Mouse (Mus musculus) gastrocnemius, postnatal 25 days (tissue): Measurements from ENCODE around the gene Socs7. TPM values are rescaled to one million over a fixed set of nuclear protein-coding genes. Genes with fewer than 3 reads are reported as not detected.
A peak's percentile ranks its signal among the peaks of the same experiment; 100 is the strongest.

ENCODE experiments used
- DNase-seq: peaks from one replicate; pipeline ENCODE4 v3.0.0; 2022
- total RNA-seq, 2 experiments: library from RNA; stranded (reverse); gene quantifications; 1 replicate in 1 of 2; 2 replicates in 1 of 2; pipeline ENCODE4 v1.2.3; 2021

Socs7 gene
- total RNA-seq, 2 experiments from 2014 or later, result 38.9 to 39.2 TPM

GRCm38 (mm10) chr11:97418834-97419539, 56.6 kb downstream of the Socs7 start:
- DNase-seq, result no peak

GRCm38 (mm10) chr11:97419540-97419900, 57.2 kb downstream of the Socs7 start:
- DNase-seq, result no peak

GRCm38 (mm10) chr11:97422507-97422906, 60.2 kb downstream of the Socs7 start:
- no peak for DNase-seq

- no peak for DNase-seq
These were observed 61.8 kb downstream of the Socs7 start for GRCm38 (mm10) chr11:97424092-97424692.

- DNase-seq, result no peak
These were observed 62.5 kb downstream of the Socs7 start for GRCm38 (mm10) chr11:97424802-97425201.

GRCm38 (mm10) chr11:97427794-97428725, 65.7 kb downstream of the Socs7 start:
- peak; percentile 85 for DNase-seq

DNA sequence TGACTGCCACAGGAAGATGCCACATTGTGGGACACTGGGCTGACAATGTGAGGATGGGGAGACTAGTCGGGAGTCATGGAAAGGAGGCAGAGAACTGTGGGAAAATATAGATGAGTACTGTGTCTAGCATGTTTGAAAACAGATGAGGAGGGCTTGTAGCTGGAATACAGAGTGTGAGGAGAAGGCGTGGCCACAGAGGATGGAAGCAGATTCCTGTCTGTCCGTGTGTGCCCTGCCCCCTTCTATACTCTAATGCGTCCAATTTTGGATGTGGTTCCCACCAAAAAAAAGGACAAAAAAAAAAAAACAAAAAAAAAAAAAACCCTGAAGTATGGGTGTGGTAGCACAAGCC, 66.4 kb downstream of the Socs7 start:
- DNase-seq, result no peak

DNA sequence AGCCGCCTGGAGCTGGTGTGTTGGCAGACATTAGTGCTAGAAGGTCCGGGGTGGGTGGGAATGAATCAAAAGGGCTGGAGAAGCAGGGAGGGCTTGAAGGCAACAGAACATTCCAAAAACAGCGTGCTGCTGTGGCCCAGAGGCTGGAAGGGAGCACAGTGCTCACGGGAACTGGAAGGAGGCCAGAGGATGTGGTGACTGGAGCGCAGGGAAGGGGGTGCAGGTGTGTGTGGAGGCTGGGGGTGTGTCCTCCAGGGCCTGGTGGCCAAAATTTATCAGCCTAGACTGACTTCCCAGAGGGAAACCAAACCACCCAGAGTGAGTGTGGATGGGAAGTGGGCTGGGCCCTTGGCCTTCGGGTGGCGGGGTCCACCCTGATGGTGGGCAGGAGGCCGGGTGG, 67.3 kb downstream of the Socs7 start:
- DNase-seq, result no peak

DNA sequence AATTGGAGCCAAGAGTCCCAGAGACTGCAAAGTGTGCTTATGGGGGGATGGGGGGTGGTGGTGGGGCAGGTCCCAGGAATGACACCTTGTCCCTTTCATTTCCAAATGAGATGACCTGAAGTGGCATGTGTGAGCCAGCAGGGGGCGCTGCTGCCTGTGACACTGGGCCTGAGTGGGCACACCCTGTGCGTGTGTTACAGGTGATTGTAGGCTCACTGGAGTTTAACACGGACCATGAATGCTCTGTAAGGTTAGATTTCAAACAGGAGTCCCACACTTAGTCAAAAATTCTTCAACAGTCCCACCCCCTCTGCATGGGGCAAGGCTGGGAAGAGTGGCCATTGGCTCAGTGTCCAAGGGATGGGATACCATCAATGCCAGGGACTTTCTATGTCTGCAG, 69.7 kb downstream of the Socs7 start:
- no peak for DNase-seq

- DNase-seq, result no peak
These were observed 70.7 kb downstream of the Socs7 start for GRCm38 (mm10) chr11:97432983-97433539.

DNA sequence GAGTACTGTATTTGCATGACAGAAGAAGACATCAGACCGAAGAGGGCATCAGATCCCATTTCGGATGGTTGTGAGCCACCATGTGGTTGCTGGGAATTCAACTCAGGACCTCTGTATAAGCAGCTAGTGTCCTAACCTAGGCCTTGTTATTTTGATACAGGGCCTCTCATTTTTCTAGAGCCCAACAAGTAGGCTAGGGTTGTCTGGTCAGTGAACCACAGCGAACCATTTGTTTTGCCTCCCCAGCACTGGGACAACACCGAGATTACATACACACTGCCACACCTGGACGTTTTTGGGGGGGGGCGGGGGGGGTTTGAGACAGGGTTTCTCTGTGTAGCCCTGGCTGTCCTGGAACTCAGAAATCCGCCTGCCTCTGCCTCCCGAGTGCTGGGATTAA, 71.8 kb downstream of the Socs7 start:
- DNase-seq, result no peak

DNA sequence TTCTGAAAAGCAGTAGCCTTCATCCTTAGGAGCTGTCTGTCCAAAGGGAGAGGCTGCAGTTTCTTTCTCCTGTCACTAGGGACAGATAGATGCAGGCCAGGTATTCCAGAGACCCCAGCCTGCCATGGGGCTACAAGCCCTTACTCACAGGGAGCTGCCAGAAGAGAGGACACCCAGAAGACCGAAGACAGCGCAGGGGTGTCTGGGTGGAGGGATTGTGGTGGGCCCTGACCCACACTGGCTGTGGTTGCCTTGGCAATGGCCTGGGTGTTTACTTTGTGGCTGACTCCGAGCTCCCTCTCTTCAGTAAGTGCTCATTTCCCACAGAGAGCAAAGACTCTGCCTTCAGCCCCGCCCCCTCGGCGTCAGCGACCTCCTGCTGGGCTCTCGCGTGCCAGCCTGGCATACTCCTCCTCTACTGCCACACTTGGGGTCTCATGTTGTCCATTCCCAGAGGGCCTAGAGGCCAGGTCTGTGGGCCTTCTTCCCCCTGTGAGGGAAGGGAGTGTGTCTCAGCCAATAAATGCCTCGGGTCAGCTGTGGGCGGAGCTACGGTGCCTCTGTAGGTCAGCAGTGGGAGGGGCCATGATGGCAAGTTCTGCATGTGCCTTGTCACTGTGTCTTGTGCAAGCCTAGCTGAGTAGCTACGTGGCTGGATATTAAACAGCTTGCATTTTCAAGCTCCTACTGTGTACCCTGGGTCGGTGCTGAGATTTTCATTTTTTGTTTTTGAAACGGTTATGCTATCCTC, 72.5 kb downstream of the Socs7 start:
- DNase-seq, result peak; percentile 81

DNA sequence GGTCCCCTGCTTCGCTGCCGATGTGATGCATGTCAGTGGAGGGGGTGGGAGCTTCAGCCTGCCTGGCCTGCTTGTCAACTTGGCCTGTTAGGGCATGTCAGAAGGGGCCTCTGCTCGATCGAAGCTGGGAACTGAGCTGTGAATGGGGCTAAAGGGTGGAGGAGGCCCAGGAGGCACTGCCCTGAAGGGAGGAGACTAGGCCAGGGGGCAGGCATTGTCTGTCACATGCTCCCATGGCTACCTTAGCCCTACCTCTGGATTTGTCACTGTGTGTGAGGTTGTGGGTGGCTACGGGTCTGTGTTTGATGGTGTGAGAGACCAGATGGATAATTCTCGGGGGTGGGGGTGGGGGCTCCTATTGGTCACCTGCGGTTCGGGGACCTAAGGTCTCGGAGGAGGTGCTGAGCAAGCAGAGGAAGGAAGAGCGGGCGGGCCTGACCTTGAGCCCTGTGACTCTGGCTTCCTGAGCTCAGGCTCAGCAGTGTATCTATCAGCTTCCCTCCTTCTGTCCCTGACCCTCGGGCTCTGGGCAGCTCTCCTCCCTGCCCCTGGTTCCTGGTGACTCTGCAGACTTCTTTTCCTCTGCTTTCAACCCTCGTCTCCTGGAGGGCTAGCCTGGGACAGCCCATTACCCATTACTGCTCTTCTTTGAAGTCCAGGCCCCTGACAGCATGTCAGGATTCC, 73.6 kb downstream of the Socs7 start:
- DNase-seq, result no peak

DNA sequence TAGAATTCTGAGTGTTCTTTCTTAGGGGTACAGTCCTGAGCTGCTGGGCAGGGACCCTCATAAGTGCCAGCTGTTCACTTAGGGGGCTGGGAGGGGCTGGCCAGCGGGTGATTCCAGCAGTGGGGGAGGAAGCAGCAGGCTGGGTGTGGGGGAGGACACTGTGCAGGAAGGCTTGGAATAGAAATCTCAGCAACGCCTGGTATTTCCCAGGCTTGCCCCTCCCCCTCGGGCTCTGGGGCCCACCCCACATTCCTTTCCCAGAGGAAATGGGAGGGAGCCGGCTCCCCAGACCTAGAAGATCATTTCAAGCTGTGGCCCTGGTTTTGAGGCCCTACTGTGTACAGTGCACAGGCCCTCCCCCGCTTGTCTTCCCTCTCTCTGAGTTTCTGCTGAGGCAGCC, 75.4 kb downstream of the Socs7 start:
- peak; percentile 79 for DNase-seq

GRCm38 (mm10) chr11:97438868-97439267, 76.5 kb downstream of the Socs7 start:
- DNase-seq, result peak; percentile 50

DNA sequence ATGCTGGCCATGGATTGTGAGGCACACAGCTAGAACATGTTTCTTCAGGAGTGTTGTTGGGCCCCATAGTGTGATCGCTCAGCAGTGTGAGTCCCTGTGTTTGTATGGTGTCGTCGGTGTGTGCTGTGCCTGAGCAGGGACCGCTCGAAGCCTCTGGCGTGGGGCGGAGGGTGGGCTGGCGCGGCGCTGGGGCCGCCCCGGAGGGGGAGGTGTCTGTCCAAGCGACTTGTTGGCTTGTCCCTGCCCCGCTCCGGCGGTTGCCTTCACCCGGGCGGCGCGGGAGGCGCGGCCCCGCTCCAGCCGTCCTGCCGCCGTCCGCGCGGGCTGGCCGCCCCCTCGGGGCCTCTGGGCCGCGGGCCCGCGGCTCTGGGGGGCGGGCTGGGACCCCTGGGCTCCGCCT, 77.6 kb downstream of the Socs7 start:
- DNase-seq, result peak; percentile 85

DNA sequence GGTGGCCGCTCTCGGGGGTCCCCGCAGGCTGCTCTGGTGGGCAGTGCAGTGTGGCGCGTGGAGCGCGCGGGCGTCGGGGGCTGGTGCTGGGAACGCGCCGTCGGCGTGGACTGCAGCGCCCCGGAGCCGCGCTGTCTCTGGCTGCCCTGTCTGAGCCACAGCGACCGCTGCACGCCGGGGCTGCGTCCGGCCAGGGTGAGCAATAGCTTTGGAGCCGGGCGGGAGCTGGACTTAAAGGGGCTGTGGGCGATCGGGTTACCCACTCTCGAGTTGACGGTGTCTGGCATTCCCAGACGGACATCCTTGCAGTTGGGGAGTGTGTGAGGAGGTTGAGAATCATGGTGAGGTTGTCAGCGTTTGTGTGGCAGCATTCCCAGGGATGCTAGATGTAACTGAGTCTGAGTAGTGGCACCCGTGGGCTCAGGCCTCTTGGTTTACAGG, 78.1 kb downstream of the Socs7 start:
- DNase-seq, result no peak

DNA sequence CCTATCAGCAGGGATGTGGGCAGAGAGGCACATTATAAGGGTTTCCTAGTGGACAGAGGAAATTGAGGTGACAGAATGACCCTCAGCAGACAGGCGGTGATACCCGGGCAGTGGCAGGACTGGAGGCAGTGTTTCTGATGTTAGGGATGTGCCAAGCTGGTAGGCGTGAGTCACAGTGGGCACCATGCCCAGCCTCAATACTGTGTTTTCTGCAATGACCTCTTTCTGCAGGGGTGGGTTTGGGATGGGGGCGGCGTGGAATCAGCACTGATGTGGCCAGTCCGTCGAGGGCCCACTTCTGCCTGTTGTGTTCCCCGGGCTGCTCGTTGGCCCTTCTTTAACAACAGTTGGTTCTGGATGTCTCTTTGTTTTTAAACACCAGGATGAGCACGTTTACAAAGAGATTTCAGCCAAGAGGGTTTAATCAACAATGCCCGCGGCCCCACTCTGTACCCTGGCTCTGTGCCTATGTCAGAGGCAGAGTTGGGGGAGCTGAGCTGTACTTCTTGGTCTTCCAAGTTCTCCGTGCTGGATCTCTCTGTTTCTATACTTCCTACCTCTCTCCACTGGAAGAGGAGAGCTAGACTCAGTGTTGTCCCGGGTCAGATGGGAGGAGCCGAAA, 78.8 kb downstream of the Socs7 start:
- DNase-seq, result no peak

- DNase-seq, result no peak
These were observed 79.3 kb downstream of the Socs7 start for GRCm38 (mm10) chr11:97441658-97442125.

DNA sequence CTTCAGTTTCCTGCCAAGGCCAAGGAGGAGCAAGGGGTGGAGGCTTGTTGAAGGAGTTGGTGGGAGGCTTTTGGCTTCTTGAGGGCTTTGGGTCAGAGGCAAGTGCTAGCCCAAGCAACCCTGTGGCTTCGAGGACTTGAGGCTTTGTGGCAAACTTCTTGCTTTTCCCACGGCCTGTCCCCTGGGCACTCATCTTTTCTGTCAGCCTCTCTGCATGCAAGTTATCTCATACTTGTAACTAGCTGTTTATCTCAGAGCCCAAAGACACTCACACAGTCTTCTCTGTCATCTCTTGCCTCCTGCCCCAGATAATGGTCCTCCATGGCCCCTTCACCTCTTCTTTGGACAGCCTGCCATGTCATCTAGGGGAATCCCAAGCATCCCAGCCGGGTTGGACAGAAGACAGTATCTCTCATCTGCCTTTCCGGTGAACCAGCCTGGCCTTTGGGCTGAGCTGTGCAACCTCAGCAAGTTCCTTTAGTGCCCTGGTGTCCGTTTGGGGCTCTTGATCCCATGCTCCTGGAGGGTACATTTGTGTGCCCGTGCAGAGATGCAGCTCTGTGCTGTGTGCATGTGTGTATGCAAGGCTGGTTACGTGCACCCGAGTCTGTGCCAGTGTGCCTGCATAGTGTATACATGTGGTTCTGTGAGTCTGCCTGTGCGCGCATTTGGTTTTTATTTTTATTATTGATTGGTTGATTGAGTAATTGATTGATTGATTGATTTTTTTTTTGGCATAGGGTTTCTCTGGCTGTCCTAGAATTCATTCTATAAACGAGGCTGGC, 80.7 kb downstream of the Socs7 start:
- DNase-seq, result no peak
